Mouse (Mus musculus) lung, postnatal 0 days (tissue): ENCODE results near the gene 4931428F04Rik.

ENCODE experiments used
- CTCF ChIP-seq: IDR thresholded peaks from 2 replicates; pipeline ENCODE4 v1.5.1; 2016; ENCODE audit warnings: antibody characterized with exemption, mild to moderate bottlenecking
- EP300 ChIP-seq: IDR thresholded peaks from 2 replicates; pipeline ENCODE4 v1.6.1; 2016; ENCODE audit warnings: antibody characterized with exemption, mild to moderate bottlenecking, control low read depth

- TF ChIP-seq CTCF (no peak), EP300 (no peak)
Measured at GRCm38 (mm10) chr8:105233126-105233935, 56.3 kb downstream of the 4931428F04Rik start.
